Mouse (Mus musculus): ENCODE measurements around the gene Plxnc1. TPM values are rescaled to one million over a fixed set of nuclear protein-coding genes. Genes with fewer than 3 reads are reported as not detected.

The Plxnc1 gene
- polyA plus RNA-seq, 1 experiment from 2014 or later, result 1.8 TPM

- H3K4me3 ChIP-seq, result no peak overlapping the region
- H3K9me3 ChIP-seq, result no peaks in the 10 kb centered on the region
- no peak for DNase-seq (ENCODE audit: extremely low spot score, low spot score)
- H3K27me3 ChIP-seq (ENCODE audit: poor library complexity, severe bottlenecking), result no peaks in the 10 kb centered on the region
- WGBS, result 16% methylated on average over 3 of the region's 3 CpGs
- peak overlapping the region; percentile 72 for H3K27ac ChIP-seq
- H3K4me1 ChIP-seq, result peaks cover 53% of the 10 kb centered on the region
- 0 out of 2 replicates have a peak, but pooled peaks cover 4% of the 10 kb centered on the region for H3K36me3 ChIP-seq (replicated peaks)
These were observed 18.3 kb downstream of the Plxnc1 start for GRCm38 (mm10) chr10:94926297-94926696.

DNA sequence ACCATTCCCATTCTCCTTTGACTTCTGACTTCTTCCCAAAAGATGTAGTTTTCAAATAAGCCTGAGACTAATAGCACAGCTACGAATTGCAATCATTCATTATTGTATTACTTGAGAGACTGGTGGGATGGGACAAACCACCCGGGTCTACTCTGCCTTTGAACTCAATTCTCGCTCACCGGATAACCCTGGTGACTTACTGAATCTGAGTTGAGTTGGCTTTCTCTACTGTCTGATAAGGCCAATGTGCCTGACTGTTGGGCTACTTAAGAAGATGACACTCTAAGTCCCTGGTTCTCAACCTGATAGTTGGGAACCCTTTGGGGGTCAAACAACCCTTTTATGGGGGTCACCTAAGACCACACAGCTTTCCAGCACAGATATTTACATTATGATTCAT is 19.8 kb downstream of the Plxnc1 start:
- Histone ChIP-seq H3K4me1 (peaks cover 56% of the 10 kb centered on the region), H3K27ac (no peak overlapping the region), H3K9me3 (no peaks in the 10 kb centered on the region)

DNA sequence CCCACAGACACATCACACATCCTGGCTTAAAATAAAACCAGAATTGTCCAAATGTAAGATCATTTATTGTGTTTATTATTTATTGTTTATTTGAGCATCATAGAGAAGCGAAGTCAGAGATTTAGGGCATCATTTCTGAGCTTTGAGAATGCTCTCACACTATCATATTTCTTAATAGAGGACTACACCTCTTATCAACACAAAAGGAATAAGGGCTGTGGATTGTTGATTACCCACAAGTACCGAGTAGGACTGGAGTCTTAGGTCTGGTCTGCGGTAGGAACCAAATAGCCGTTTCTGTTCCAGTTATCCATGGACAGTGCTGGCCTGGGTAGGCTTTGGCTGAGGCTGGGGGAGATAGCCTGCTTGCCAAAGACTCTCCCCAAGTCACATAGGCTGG is 20.2 kb downstream of the Plxnc1 start:
- 86% methylated on average over 4 of the region's 4 CpGs for WGBS
- H3K36me3 ChIP-seq (replicated peaks), result peaks cover 8% of the 10 kb centered on the region
- no peak overlapping the region for H3K4me3 ChIP-seq
- H3K27me3 ChIP-seq (ENCODE audit: poor library complexity, severe bottlenecking), result no peaks in the 10 kb centered on the region
- H3K9me3 ChIP-seq, result no peaks in the 10 kb centered on the region
- H3K4me1 ChIP-seq, result peaks cover 56% of the 10 kb centered on the region
- no peak for DNase-seq (ENCODE audit: extremely low spot score, low spot score)
- no peak overlapping the region for H3K27ac ChIP-seq

More for the DNA sequence above, 19.8 kb downstream of the Plxnc1 start:
- no peak overlapping the region for H3K4me3 ChIP-seq
- peaks cover 8% of the 10 kb centered on the region for H3K36me3 ChIP-seq (replicated peaks)
- no peaks in the 10 kb centered on the region for H3K27me3 ChIP-seq (ENCODE audit: poor library complexity, severe bottlenecking)
- WGBS, result 93% methylated on average over 4 of the region's 4 CpGs
- no peak for DNase-seq (ENCODE audit: extremely low spot score, low spot score)

DNA sequence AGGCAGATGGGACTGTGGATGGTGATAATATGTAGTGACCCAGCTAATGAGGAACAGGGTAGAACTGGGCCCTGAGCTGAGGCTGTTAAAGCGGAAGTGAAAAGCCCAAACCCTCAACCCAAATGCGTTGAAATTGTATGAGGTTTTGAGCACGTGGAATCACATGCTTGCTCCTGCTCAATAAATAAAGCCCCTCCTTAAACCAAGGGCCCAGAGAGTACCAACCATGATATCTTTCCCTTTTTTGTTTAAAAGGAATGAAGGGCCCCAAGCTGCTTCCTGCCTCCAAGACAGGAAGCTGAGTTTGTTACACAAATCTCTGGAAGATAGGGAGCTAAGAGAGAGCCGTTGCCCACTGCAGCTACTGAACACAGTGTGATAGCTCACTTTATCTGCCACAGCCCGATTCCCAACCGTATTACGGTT is 21.3 kb downstream of the Plxnc1 start:
- 78% methylated on average over 7 of the region's 7 CpGs for WGBS
- DNase-seq (ENCODE audit: extremely low spot score, low spot score), result no peak
- Histone ChIP-seq H3K4me1 (peaks cover 56% of the 10 kb centered on the region), H3K27ac (0 out of 2 replicates have a peak overlapping the region, but pooled peaks have one; percentile 3), H3K4me3 (no peak overlapping the region), H3K27me3 (ENCODE audit: poor library complexity, severe bottlenecking) (no peaks in the 10 kb centered on the region), H3K9me3 (no peaks in the 10 kb centered on the region), H3K36me3 (replicated peaks) (peaks cover 8% of the 10 kb centered on the region)

GRCm38 (mm10) chr10:94922848-94923247 is 21.8 kb downstream of the Plxnc1 start:
- DNase-seq (ENCODE audit: extremely low spot score, low spot score), result no peak
- peaks cover 59% of the 10 kb centered on the region for H3K4me1 ChIP-seq
- WGBS, result 93% methylated on average over 12 of the region's 12 CpGs
- no peak overlapping the region for H3K4me3 ChIP-seq
- H3K27ac ChIP-seq, result 0 out of 2 replicates have a peak overlapping the region, but pooled peaks have one; percentile 3
- H3K27me3 ChIP-seq (ENCODE audit: poor library complexity, severe bottlenecking), result no peaks in the 10 kb centered on the region
- no peaks in the 10 kb centered on the region for H3K9me3 ChIP-seq
- H3K36me3 ChIP-seq (replicated peaks), result peaks cover 8% of the 10 kb centered on the region

- WGBS, result 55% methylated on average over 6 of the region's 6 CpGs
- no peaks in the 10 kb centered on the region for H3K9me3 ChIP-seq
- DNase-seq (ENCODE audit: extremely low spot score, low spot score), result no peak
These were observed 22.9 kb downstream of the Plxnc1 start for GRCm38 (mm10) chr10:94921751-94922150.

DNA sequence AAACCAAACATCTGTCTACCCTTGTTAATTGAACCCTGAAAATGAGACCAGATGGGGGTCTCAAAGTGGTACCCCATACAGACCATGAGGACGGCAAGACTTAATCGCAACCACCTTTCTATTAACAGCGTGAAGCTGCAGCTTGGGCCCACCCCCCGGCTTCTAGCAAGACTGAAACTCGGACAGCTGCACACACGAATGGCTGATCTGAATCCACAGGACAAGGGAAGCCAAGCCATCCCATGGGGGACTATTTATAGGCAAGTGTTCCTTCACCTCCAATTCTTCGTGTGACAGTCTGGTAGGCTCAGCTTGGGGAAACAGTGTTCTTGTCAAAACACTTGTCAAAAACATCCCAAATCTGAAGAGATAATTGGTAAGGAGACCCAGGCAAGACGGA is 24.1 kb downstream of the Plxnc1 start:
- H3K36me3 ChIP-seq (replicated peaks), result peaks cover 8% of the 10 kb centered on the region
- DNase-seq (ENCODE audit: extremely low spot score, low spot score), result no peak
- peaks cover 39% of the 10 kb centered on the region for H3K4me1 ChIP-seq
- no peaks in the 10 kb centered on the region for H3K27me3 ChIP-seq (ENCODE audit: poor library complexity, severe bottlenecking)
- no peak overlapping the region for H3K27ac ChIP-seq
- 82% methylated on average over 8 of the region's 8 CpGs for WGBS
- no peaks in the 10 kb centered on the region for H3K9me3 ChIP-seq
- H3K4me3 ChIP-seq, result no peak overlapping the region

More at GRCm38 (mm10) chr10:94921751-94922150, 22.9 kb downstream of the Plxnc1 start:
- H3K4me3 ChIP-seq, result no peak overlapping the region
- H3K27ac ChIP-seq, result no peak overlapping the region
- H3K27me3 ChIP-seq (ENCODE audit: poor library complexity, severe bottlenecking), result no peaks in the 10 kb centered on the region
- peaks cover 8% of the 10 kb centered on the region for H3K36me3 ChIP-seq (replicated peaks)
- H3K4me1 ChIP-seq, result peaks cover 51% of the 10 kb centered on the region

DNA sequence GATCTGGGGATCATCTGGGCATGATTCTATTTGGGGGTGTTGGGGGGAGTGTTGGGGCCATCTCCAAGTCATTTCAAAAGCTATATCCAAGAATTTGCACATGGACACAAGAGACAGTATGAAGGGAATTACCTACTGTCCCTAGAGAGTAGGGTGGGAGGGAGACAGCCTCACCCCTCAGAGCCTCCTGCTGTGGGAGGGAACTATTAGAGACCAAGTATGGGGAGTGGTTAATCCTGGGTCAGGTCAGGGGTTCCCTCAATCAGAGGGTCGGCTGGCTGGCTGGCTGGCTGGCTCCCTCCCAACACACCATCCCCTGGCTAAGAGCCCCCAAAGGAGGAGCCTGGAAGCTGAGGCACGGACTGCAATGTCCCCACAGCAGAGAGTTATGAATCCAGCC is 24.7 kb downstream of the Plxnc1 start:
- Histone ChIP-seq H3K27ac (no peak overlapping the region), H3K36me3 (replicated peaks) (peaks cover 8% of the 10 kb centered on the region), H3K27me3 (ENCODE audit: poor library complexity, severe bottlenecking) (no peaks in the 10 kb centered on the region), H3K4me1 (peaks cover 39% of the 10 kb centered on the region), H3K4me3 (no peak overlapping the region), H3K9me3 (no peaks in the 10 kb centered on the region)
- 70% methylated on average over 2 of the region's 2 CpGs for WGBS
- no peak for DNase-seq (ENCODE audit: extremely low spot score, low spot score)

- H3K4me3 ChIP-seq, result no peak overlapping the region
- DNase-seq (ENCODE audit: extremely low spot score, low spot score), result no peak
- H3K36me3 ChIP-seq (replicated peaks), result peaks cover 8% of the 10 kb centered on the region
- H3K27me3 ChIP-seq (ENCODE audit: poor library complexity, severe bottlenecking), result no peaks in the 10 kb centered on the region
- H3K9me3 ChIP-seq, result no peaks in the 10 kb centered on the region
- no peak overlapping the region for H3K27ac ChIP-seq
- WGBS, result 84% methylated on average over 12 of the region's 12 CpGs
- peaks cover 37% of the 10 kb centered on the region for H3K4me1 ChIP-seq
These were observed 25.1 kb downstream of the Plxnc1 start for GRCm38 (mm10) chr10:94919552-94919951.

DNA sequence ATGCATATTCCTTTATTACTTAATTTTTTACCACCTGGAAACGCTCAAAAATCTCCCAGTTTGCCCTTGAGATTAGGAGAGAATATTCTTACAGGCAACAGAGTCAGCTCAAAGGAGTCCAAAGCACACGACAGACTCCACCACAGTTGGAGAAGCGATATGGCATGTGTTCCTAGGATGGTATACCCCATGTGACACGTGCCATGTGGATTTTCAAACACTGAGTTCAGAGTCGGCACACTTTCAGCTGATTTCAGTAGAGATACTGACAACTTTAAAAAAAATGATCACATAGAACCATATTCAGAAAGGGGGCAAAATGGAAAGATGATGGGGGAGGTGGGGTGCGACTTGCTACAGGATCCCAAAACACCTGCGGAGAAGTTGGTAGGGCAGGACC is 26.0 kb downstream of the Plxnc1 start:
- H3K36me3 ChIP-seq (replicated peaks), result peaks cover 8% of the 10 kb centered on the region

GRCm38 (mm10) chr10:94917990-94918389 is 26.6 kb downstream of the Plxnc1 start:
- Histone ChIP-seq H3K4me1 (peaks cover 26% of the 10 kb centered on the region), H3K27me3 (ENCODE audit: poor library complexity, severe bottlenecking) (no peaks in the 10 kb centered on the region), H3K36me3 (replicated peaks) (peaks cover 8% of the 10 kb centered on the region), H3K27ac (0 out of 2 replicates have a peak overlapping the region, but pooled peaks have one; percentile 30), H3K4me3 (no peak overlapping the region), H3K9me3 (no peaks in the 10 kb centered on the region)
- DNase-seq (ENCODE audit: extremely low spot score, low spot score), result no peak
- WGBS, result 72% methylated on average over 2 of the region's 2 CpGs

More for the DNA sequence above, 26.0 kb downstream of the Plxnc1 start:
- WGBS, result 87% methylated on average over 7 of the region's 7 CpGs
- H3K27ac ChIP-seq, result no peak overlapping the region
- H3K4me3 ChIP-seq, result no peak overlapping the region
- no peak for DNase-seq (ENCODE audit: extremely low spot score, low spot score)
- peaks cover 32% of the 10 kb centered on the region for H3K4me1 ChIP-seq
- no peaks in the 10 kb centered on the region for H3K27me3 ChIP-seq (ENCODE audit: poor library complexity, severe bottlenecking)
- H3K9me3 ChIP-seq, result no peaks in the 10 kb centered on the region

- DNase-seq (ENCODE audit: extremely low spot score, low spot score), result no peak
- Histone ChIP-seq H3K27me3 (ENCODE audit: poor library complexity, severe bottlenecking) (no peaks in the 10 kb centered on the region), H3K27ac (no peak overlapping the region), H3K36me3 (replicated peaks) (peaks cover 8% of the 10 kb centered on the region), H3K9me3 (no peaks in the 10 kb centered on the region), H3K4me3 (no peak overlapping the region), H3K4me1 (peaks cover 22% of the 10 kb centered on the region)
- WGBS, result 85% methylated on average over 4 of the region's 4 CpGs
These were observed 27.3 kb downstream of the Plxnc1 start for GRCm38 (mm10) chr10:94917354-94917753.

DNA sequence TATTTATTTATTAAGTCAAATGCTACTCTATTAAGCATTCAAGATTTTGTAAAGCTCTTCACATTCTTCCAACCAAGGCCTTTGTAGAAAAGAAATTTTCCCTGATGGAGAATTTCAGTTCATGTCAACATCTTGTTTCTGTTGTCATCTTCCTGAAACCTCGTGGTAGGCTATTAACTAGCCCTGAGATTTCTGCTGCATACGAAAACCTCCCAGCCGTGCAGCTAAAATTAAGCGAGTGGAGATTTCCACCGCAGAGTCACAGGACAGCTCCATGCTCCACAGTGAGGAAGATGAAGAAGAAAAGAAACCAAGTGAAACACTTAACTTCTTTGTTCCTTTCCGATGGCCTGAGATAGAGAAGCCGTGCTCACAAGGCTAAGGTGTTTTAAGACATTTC is 28.0 kb downstream of the Plxnc1 start:
- H3K27ac ChIP-seq, result no peak overlapping the region
- H3K4me1 ChIP-seq, result peaks cover 15% of the 10 kb centered on the region
- no peaks in the 10 kb centered on the region for H3K9me3 ChIP-seq
- no peaks in the 10 kb centered on the region for H3K27me3 ChIP-seq (ENCODE audit: poor library complexity, severe bottlenecking)
- WGBS, result 87% methylated on average over 7 of the region's 7 CpGs
- no peak for DNase-seq (ENCODE audit: extremely low spot score, low spot score)
- H3K36me3 ChIP-seq (replicated peaks), result peaks cover 4% of the 10 kb centered on the region
- H3K4me3 ChIP-seq, result no peak overlapping the region

DNA sequence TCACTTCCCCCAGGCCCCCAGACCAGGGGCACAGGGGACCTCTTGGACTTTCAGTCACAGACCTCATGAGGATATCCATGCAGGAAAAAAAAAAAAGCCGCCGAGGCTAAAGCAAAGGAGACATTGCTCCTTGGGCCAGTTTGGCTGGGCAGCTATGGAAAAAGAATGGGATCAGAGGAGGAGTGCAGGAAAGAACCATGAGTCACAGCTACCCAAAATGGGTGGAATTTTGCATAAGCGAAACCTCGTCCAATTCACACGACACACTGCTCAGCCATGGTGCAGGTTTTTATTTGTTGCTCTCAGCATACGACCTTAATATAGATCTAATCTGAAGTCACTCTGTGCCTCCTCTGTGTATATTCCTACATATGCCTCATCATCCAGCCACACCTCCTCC is 28.9 kb downstream of the Plxnc1 start:
- peaks cover 8% of the 10 kb centered on the region; the same call in 1 of the 2 replicates for H3K4me1 ChIP-seq
- DNase-seq (ENCODE audit: extremely low spot score, low spot score), result no peak
- H3K4me3 ChIP-seq, result no peak overlapping the region
- WGBS, result 96% methylated on average over 6 of the region's 6 CpGs
- no peaks in the 10 kb centered on the region for H3K9me3 ChIP-seq
- H3K36me3 ChIP-seq (replicated peaks), result no peaks in the 10 kb centered on the region; the same call in none of the 2 replicates
- H3K27ac ChIP-seq, result no peak overlapping the region
- no peaks in the 10 kb centered on the region for H3K27me3 ChIP-seq (ENCODE audit: poor library complexity, severe bottlenecking)

Measured in forebrain, embryonic 10.5 days (tissue).